Mouse (Mus musculus) hindbrain, embryonic 11.5 days (tissue): ENCODE measurements around the gene Ndufa7. TPM values are rescaled to one million over a fixed set of nuclear protein-coding genes. Genes with fewer than 3 reads are reported as not detected.

ENCODE experiments used
- ATAC-seq: fragments of 200-750 bp; cut with Nextera tagmentation; 2 replicates; pipeline ENCODE4 v1.8.0; 2017; ENCODE audit warnings: mild to moderate bottlenecking, moderate TSS enrichment, moderate library complexity; ENCODE audit not compliant: low FRiP score
- DNase-seq: peaks from one replicate; pipeline ENCODE4 v3.0.0-alpha.2; 2015; ENCODE audit warnings: low spot score
- H3K27ac ChIP-seq: fragments of 300-500 bp; sonication (generic); 2 replicates; pipeline ENCODE4 v1.5.1; 2014; ENCODE audit warnings: mild to moderate bottlenecking, low read depth, low read length
- H3K27me3 ChIP-seq: fragments of 300-500 bp; sonication (generic); 2 replicates; pipeline ENCODE4 v1.6.1; 2014; ENCODE audit warnings: mild to moderate bottlenecking, low read length, moderate library complexity, mixed read lengths; ENCODE audit not compliant: control insufficient read depth, insufficient read depth
- H3K36me3 ChIP-seq: fragments of 300-500 bp; sonication (generic); 2 replicates; pipeline ENCODE4 v1.6.1; 2014; ENCODE audit warnings: mild to moderate bottlenecking, low read length, moderate library complexity, mixed read lengths; ENCODE audit not compliant: control insufficient read depth, insufficient read depth
- H3K4me1 ChIP-seq: fragments of 300-500 bp; sonication (generic); replicated peaks from 2 replicates; pipeline ENCODE4 v1.6.1; 2014; ENCODE audit warnings: low read length, mixed read lengths; ENCODE audit not compliant: control insufficient read depth, insufficient read depth
- H3K4me2 ChIP-seq: fragments of 300-500 bp; sonication (generic); replicated peaks from 2 replicates; pipeline ENCODE4 v1.6.1; 2014; ENCODE audit warnings: mild to moderate bottlenecking, low read depth, low read length
- H3K4me3 ChIP-seq: fragments of 300-500 bp; sonication (generic); 2 replicates; pipeline ENCODE4 v1.5.1; 2014; ENCODE audit warnings: low read depth, low read length
- H3K9ac ChIP-seq: fragments of 300-500 bp; sonication (generic); 2 replicates; pipeline ENCODE4 v1.6.1; 2014; ENCODE audit warnings: low read depth, low read length
- H3K9me3 ChIP-seq: fragments of 300-500 bp; sonication (generic); 2 replicates; pipeline ENCODE4 v1.6.1; 2016; ENCODE audit warnings: low read length; ENCODE audit not compliant: control insufficient read depth
- WGBS: fragments of 180-500 bp; shearing (Covaris S2); extraction: QIAGEN DNeasy Blood & Tissue Kit; methylation state at CpG from one replicate; pipeline ENCODE4 v1.1.7; 2014; 5-methylcytosine and 5-hydroxymethylcytosine counted together
- polyA plus RNA-seq: library from polyadenylated mRNA; unstranded; fragments of >200 nt; fragmentation: Nextera tagmentation; extraction: Ambion mirVana; gene quantifications from 2 replicates; pipeline ENCODE4 v1.2.1, GENCODE M21; 2014

Gene Ndufa7
- polyA plus RNA-seq, 1 experiment from 2014 or later, result 445 TPM

- Histone ChIP-seq H3K4me2 (no peak overlapping the region), H3K27ac (no peak overlapping the region), H3K36me3 (no peaks in the 10 kb centered on the region), H3K4me3 (no peak overlapping the region), H3K27me3 (peaks cover 6% of the 10 kb centered on the region), H3K9me3 (no peaks in the 10 kb centered on the region), H3K4me1 (no peaks in the 10 kb centered on the region), H3K9ac (no peak overlapping the region)
- ATAC-seq (no peak), DNase-seq (no peak)
- 53% methylated on average over 8 of the region's 9 CpGs for WGBS
Observed at GRCm38 (mm10) chr17:33807181-33807888, 17.0 kb upstream of the Ndufa7 start.

GRCm38 (mm10) chr17:33808192-33808591 is 16.2 kb upstream of the Ndufa7 start:
- 39% methylated on average over 10 of the region's 10 CpGs for WGBS
- Histone ChIP-seq H3K36me3 (no peaks in the 10 kb centered on the region), H3K4me2 (no peak overlapping the region), H3K27me3 (peaks cover 6% of the 10 kb centered on the region), H3K9me3 (no peaks in the 10 kb centered on the region), H3K27ac (no peak overlapping the region), H3K4me3 (no peak overlapping the region), H3K4me1 (no peaks in the 10 kb centered on the region), H3K9ac (no peak overlapping the region)
- ATAC-seq (no peak), DNase-seq (no peak)

- DNase-seq (peak; percentile 94), ATAC-seq (peak; percentile 98)
- no peaks in the 10 kb centered on the region for H3K9me3 ChIP-seq
- no peaks in the 10 kb centered on the region for H3K36me3 ChIP-seq
- peak within 1 kb of the TSS; percentile 71 for H3K4me2 ChIP-seq
- H3K9ac ChIP-seq, result 0 out of 2 replicates have a peak within 1 kb of the TSS, but pooled peaks have one; percentile 1
- peak within 1 kb of the TSS; percentile 49 for H3K4me3 ChIP-seq
- H3K27ac ChIP-seq, result no peak within 1 kb of the TSS
- no peaks in the 10 kb centered on the region for H3K4me1 ChIP-seq
- peaks cover 6% of the 10 kb centered on the region for H3K27me3 ChIP-seq
- 1% methylated on average over 36 of the region's 36 CpGs for WGBS
Observed at GRCm38 (mm10) chr17:33810334-33811141, 13.8 kb upstream of the Ndufa7 start, which contains the start of gene Kank3. Gene Kank3, plus strand, starts transcription at chr17:33810519.

- Histone ChIP-seq H3K27ac (no peak overlapping the region), H3K9me3 (no peaks in the 10 kb centered on the region), H3K4me2 (peak overlapping the region; percentile 71; the same call in 1 of the 2 replicates), H3K9ac (no peak overlapping the region), H3K36me3 (no peaks in the 10 kb centered on the region), H3K27me3 (peaks cover 6% of the 10 kb centered on the region), H3K4me3 (peak overlapping the region; percentile 49), H3K4me1 (no peaks in the 10 kb centered on the region)
- 33% methylated on average over 7 of the region's 7 CpGs for WGBS
- no peak for ATAC-seq
- no peak for DNase-seq
Observed at GRCm38 (mm10) chr17:33811142-33811516, 13.2 kb upstream of the Ndufa7 start.

- no peak overlapping the region for H3K4me3 ChIP-seq
- H3K27ac ChIP-seq, result no peak overlapping the region
- no peak for DNase-seq
- H3K9me3 ChIP-seq, result no peaks in the 10 kb centered on the region
- no peak for ATAC-seq
- H3K27me3 ChIP-seq, result peaks cover 6% of the 10 kb centered on the region
- H3K9ac ChIP-seq, result no peak overlapping the region
- no peak overlapping the region for H3K4me2 ChIP-seq
- 0 out of 2 replicates have a peak, but pooled peaks cover 4% of the 10 kb centered on the region for H3K4me1 ChIP-seq
- 65% methylated on average over 3 of the region's 3 CpGs for WGBS
- H3K36me3 ChIP-seq, result no peaks in the 10 kb centered on the region
Observed at GRCm38 (mm10) chr17:33812475-33812874, 11.9 kb upstream of the Ndufa7 start.

- H3K4me1 ChIP-seq, result peaks cover 5% of the 10 kb centered on the region
- WGBS, result 68% methylated on average over 4 of the region's 4 CpGs
Observed at GRCm38 (mm10) chr17:33812990-33813389, 11.4 kb upstream of the Ndufa7 start.

GRCm38 (mm10) chr17:33815399-33815798 is 9.0 kb upstream of the Ndufa7 start:
- ATAC-seq, result no peak

More at GRCm38 (mm10) chr17:33812990-33813389, 11.4 kb upstream of the Ndufa7 start:
- no peak overlapping the region for H3K4me3 ChIP-seq
- DNase-seq (no peak), ATAC-seq (no peak)
- no peak overlapping the region for H3K27ac ChIP-seq
- H3K36me3 ChIP-seq, result no peaks in the 10 kb centered on the region
- H3K9ac ChIP-seq, result no peak overlapping the region
- H3K4me2 ChIP-seq, result no peak overlapping the region
- no peaks in the 10 kb centered on the region for H3K9me3 ChIP-seq
- H3K27me3 ChIP-seq, result peaks cover 6% of the 10 kb centered on the region

GRCm38 (mm10) chr17:33816612-33817011 is 7.8 kb upstream of the Ndufa7 start:
- H3K36me3 ChIP-seq, result peaks cover 3% of the 10 kb centered on the region; the same call in 1 of the 2 replicates
- ATAC-seq (no peak), DNase-seq (no peak)
- peaks cover 7% of the 10 kb centered on the region for H3K4me1 ChIP-seq
- no peak overlapping the region for H3K27ac ChIP-seq
- H3K27me3 ChIP-seq, result no peaks in the 10 kb centered on the region
- H3K9me3 ChIP-seq, result no peaks in the 10 kb centered on the region
- H3K4me2 ChIP-seq, result peak overlapping the region; percentile 84
- peak overlapping the region; percentile 53 for H3K4me3 ChIP-seq
- 81% methylated on average over 5 of the region's 5 CpGs for WGBS
- H3K9ac ChIP-seq, result peak overlapping the region; percentile 75; the same call in 1 of the 2 replicates

More at GRCm38 (mm10) chr17:33815399-33815798, 9.0 kb upstream of the Ndufa7 start:
- Histone ChIP-seq H3K36me3 (peaks cover 3% of the 10 kb centered on the region; the same call in 1 of the 2 replicates), H3K4me3 (no peak overlapping the region), H3K27me3 (peaks cover 6% of the 10 kb centered on the region), H3K27ac (no peak overlapping the region), H3K9me3 (no peaks in the 10 kb centered on the region), H3K4me2 (no peak overlapping the region), H3K9ac (no peak overlapping the region), H3K4me1 (peaks cover 7% of the 10 kb centered on the region)
- WGBS, result 94% methylated on average over 6 of the region's 6 CpGs
- no peak for DNase-seq
